Mouse (Mus musculus) lung, postnatal 0 days (tissue): ENCODE results near the gene Rpl23.

Experiments used
- CTCF ChIP-seq: IDR thresholded peaks from 2 replicates; pipeline ENCODE4 v1.5.1; 2016; ENCODE audit warnings: antibody characterized with exemption, mild to moderate bottlenecking
- EP300 ChIP-seq: IDR thresholded peaks from 2 replicates; pipeline ENCODE4 v1.6.1; 2016; ENCODE audit warnings: antibody characterized with exemption, mild to moderate bottlenecking, control low read depth

GRCm38 (mm10) chr11:97769704-97770103, 12.5 kb downstream of the Rpl23 start:
- TF ChIP-seq EP300 (no peak), CTCF (no peak)
